Mouse (Mus musculus) lung, adult 2 months (tissue): Measurements from ENCODE around the gene Gja1.

Source experiments
- CTCF ChIP-seq: fragments of 200-500 bp; IDR thresholded peaks from 2 replicates; pipeline ENCODE4 v1.5.1; 2011; ENCODE audit warnings: mild to moderate bottlenecking, low read length, control low read depth; ENCODE audit not compliant: insufficient read depth
- POLR2A ChIP-seq: fragments of 200-500 bp; IDR thresholded peaks from 2 replicates; pipeline ENCODE4 v1.6.1; 2011; ENCODE audit warnings: low read depth, mild to moderate bottlenecking, control low read depth, low read length, borderline replicate concordance; ENCODE audit errors: extremely low read depth

- no peak for TF ChIP-seq POLR2A
- no peak for TF ChIP-seq CTCF
These were observed 55.2 kb downstream of the Gja1 start for GRCm38 (mm10) chr10:56432390-56432709.
